Mouse (Mus musculus): ENCODE measurements around the gene Gm49373.

Gm49373 gene

GRCm38 (mm10) chr9:21104814-21105213 is 31.9 kb upstream of the Gm49373 start:
- peaks cover 66% of the 10 kb centered on the region for H3K36me3 ChIP-seq (ENCODE audit: insufficient read depth, low read length)
- peaks cover 76% of the 10 kb centered on the region for H3K4me1 ChIP-seq (replicated peaks; ENCODE audit: low read depth, low read length)
- H3K27me3 ChIP-seq (ENCODE audit: insufficient read depth, low read length) = no peaks in the 10 kb centered on the region
- H3K9me3 ChIP-seq (ENCODE audit: low read length) = no peaks in the 10 kb centered on the region
- no peak overlapping the region for H3K4me3 ChIP-seq (replicated peaks; ENCODE audit: low read length)
- TF ChIP-seq CTCF (conservative IDR thresholded peaks at IDR 0.05; ENCODE audit: low read length) = no peak
- no peak for TF ChIP-seq NANOG (IDR thresholded peaks at IDR 0.05; ENCODE audit: borderline replicate concordance, low read length)
- no peak for TF ChIP-seq POU5F1 (IDR thresholded peaks at IDR 0.05; ENCODE audit: borderline replicate concordance, low read length)

DNA sequence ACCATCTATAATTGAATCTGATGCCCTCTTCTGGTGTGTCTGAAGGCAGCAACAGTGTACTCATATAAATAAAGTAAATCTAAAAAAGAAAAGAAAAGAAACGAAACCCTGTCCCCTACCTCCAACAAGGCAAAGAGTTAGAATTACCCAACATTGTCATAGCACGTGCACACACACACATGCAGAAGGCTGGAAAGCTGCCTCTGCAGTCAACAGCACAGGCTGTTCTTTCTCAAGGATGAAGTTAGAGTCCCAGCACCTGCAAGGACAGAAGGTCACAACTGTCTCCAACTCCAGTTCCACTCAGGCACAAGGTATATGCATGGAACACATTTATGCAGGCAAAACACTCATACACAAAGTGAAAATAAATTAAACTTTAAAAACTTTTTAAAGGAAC is 29.2 kb upstream of the Gm49373 start:
- H3K36me3 ChIP-seq (ENCODE audit: insufficient read depth, low read length) = peaks cover 52% of the 10 kb centered on the region
- H3K4me3 ChIP-seq (replicated peaks; ENCODE audit: low read length) = no peak overlapping the region
- H3K9me3 ChIP-seq (ENCODE audit: low read length) = no peaks in the 10 kb centered on the region
- no peak for TF ChIP-seq POU5F1 (IDR thresholded peaks at IDR 0.05; ENCODE audit: borderline replicate concordance, low read length)
- no peak for TF ChIP-seq NANOG (IDR thresholded peaks at IDR 0.05; ENCODE audit: borderline replicate concordance, low read length)
- no peak for TF ChIP-seq CTCF (conservative IDR thresholded peaks at IDR 0.05; ENCODE audit: low read length)
- H3K4me1 ChIP-seq (replicated peaks; ENCODE audit: low read depth, low read length) = peaks cover 73% of the 10 kb centered on the region
- no peaks in the 10 kb centered on the region for H3K27me3 ChIP-seq (ENCODE audit: insufficient read depth, low read length)

- H3K4me3 ChIP-seq (replicated peaks; ENCODE audit: low read length) = 0 out of 2 replicates have a peak overlapping the region, but pooled peaks have one; percentile 30
- no peak for TF ChIP-seq NANOG (IDR thresholded peaks at IDR 0.05; ENCODE audit: borderline replicate concordance, low read length)
- H3K27me3 ChIP-seq (ENCODE audit: insufficient read depth, low read length) = no peaks in the 10 kb centered on the region
- H3K9me3 ChIP-seq (ENCODE audit: low read length) = no peaks in the 10 kb centered on the region
- H3K4me1 ChIP-seq (replicated peaks; ENCODE audit: low read depth, low read length) = peaks cover 77% of the 10 kb centered on the region
- peaks cover 44% of the 10 kb centered on the region for H3K36me3 ChIP-seq (ENCODE audit: insufficient read depth, low read length)
Observed at GRCm38 (mm10) chr9:21100447-21101161, 27.7 kb upstream of the Gm49373 start.

DNA sequence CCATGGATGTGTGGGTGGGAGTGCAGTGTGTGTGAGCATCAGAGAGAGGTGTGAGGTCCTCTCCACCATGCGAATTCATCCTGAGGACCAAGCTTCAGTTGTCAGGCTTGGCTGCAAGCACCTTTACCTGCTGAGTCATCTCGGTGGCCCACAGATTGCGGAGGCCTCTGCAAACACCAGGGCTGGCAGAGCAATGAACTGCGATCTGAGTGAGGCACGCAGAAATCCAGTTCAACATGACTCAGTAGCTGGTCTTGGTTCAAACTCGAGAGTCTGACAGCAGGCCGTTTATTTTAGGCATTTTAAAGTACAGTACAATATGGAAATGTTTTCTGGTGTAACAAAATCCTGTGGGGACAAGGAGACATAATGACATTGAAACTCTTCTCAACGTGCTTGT is 24.9 kb upstream of the Gm49373 start:
- peaks cover 75% of the 10 kb centered on the region for H3K4me1 ChIP-seq (replicated peaks; ENCODE audit: low read depth, low read length)
- peaks cover 45% of the 10 kb centered on the region for H3K36me3 ChIP-seq (ENCODE audit: insufficient read depth, low read length)
- TF ChIP-seq POU5F1 (IDR thresholded peaks at IDR 0.05; ENCODE audit: borderline replicate concordance, low read length) = no peak
- H3K4me3 ChIP-seq (replicated peaks; ENCODE audit: low read length) = no peak overlapping the region
- no peaks in the 10 kb centered on the region for H3K9me3 ChIP-seq (ENCODE audit: low read length)
- H3K27me3 ChIP-seq (ENCODE audit: insufficient read depth, low read length) = no peaks in the 10 kb centered on the region

DNA sequence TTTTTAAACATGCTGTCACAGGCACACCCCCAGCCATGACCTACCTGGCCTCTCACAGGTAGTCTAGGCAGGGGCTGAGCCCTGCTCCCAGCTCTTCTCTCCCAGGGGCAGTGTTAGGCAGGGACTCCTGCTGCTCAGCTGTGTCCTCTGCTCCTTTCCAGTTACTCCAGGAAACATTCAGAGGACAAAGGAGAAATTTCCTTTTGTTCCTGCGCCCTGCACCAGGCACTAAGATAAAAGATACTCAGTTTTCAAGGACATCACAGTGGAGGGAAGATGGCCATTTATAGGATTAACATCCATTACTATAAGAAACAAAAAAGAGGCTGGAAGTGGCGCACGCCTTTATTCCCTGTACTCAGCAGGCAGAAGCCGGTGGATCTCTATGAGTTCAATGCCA is 23.1 kb upstream of the Gm49373 start:
- Histone ChIP-seq H3K4me3 (replicated peaks; ENCODE audit: low read length) (no peak overlapping the region), H3K36me3 (ENCODE audit: insufficient read depth, low read length) (peaks cover 33% of the 10 kb centered on the region), H3K27me3 (ENCODE audit: insufficient read depth, low read length) (no peaks in the 10 kb centered on the region), H3K4me1 (replicated peaks; ENCODE audit: low read depth, low read length) (peaks cover 71% of the 10 kb centered on the region), H3K9me3 (ENCODE audit: low read length) (no peaks in the 10 kb centered on the region)
- TF ChIP-seq CTCF (conservative IDR thresholded peaks at IDR 0.05; ENCODE audit: low read length) = no peak
- peak; percentile 88 for TF ChIP-seq NANOG (IDR thresholded peaks at IDR 0.05; ENCODE audit: borderline replicate concordance, low read length)
- TF ChIP-seq POU5F1 (IDR thresholded peaks at IDR 0.05; ENCODE audit: borderline replicate concordance, low read length) = no peak

- no peak overlapping the region for H3K4me3 ChIP-seq (replicated peaks; ENCODE audit: low read length)
- TF ChIP-seq CTCF (conservative IDR thresholded peaks at IDR 0.05; ENCODE audit: low read length) (no peak), POU5F1 (IDR thresholded peaks at IDR 0.05; ENCODE audit: borderline replicate concordance, low read length) (no peak), NANOG (IDR thresholded peaks at IDR 0.05; ENCODE audit: borderline replicate concordance, low read length) (no peak)
- no peaks in the 10 kb centered on the region for H3K27me3 ChIP-seq (ENCODE audit: insufficient read depth, low read length)
- H3K4me1 ChIP-seq (replicated peaks; ENCODE audit: low read depth, low read length) = peaks cover 72% of the 10 kb centered on the region
- H3K36me3 ChIP-seq (ENCODE audit: insufficient read depth, low read length) = peaks cover 52% of the 10 kb centered on the region
- no peaks in the 10 kb centered on the region for H3K9me3 ChIP-seq (ENCODE audit: low read length)
Observed at GRCm38 (mm10) chr9:21093423-21093822, 20.5 kb upstream of the Gm49373 start.

DNA sequence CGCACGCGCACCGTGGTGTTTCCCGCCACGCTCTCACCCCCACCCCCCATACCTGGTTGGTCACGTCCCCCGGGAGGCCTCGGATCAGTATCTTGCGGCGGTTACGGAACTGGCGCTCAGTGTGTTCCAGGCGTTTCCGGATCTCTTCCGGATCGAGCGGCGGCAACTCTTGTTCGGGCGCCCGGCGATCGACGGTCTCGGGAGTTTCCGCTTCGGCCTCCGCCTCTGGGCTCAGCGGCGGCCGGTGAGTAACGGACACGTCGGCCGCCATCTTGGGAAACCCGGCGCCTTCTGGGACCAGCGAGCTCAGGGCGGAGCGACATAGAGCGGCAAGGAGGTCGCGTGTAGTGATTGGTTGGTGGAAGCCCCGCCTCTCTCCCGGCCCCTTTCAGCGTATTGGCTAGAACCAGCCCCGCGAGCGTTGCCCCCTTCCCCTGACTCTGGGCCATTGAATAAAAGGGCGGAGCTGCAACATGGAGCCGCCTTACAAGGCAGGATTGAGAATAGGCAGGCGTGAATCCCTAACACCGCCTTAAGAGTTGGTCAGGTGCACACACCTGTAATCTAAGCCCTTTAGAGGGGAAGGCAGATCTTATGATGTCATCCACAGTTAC is 18.9 kb upstream of the Gm49373 start, which contains the start of the genes Gm38431 and Raver1:
Gene Gm38431, minus strand, starts transcription at position 291 of the 614 bp plus-strand sequence.
Gene Raver1, minus strand, starts transcription at position 302 of the 614 bp plus-strand sequence.
- no peaks in the 10 kb centered on the region for H3K27me3 ChIP-seq (ENCODE audit: insufficient read depth, low read length)
- H3K4me1 ChIP-seq (replicated peaks; ENCODE audit: low read depth, low read length) = peaks cover 76% of the 10 kb centered on the region
- H3K36me3 ChIP-seq (ENCODE audit: insufficient read depth, low read length) = peaks cover 68% of the 10 kb centered on the region
- TF ChIP-seq CTCF (conservative IDR thresholded peaks at IDR 0.05; ENCODE audit: low read length) = no peak
- no peak for TF ChIP-seq POU5F1 (IDR thresholded peaks at IDR 0.05; ENCODE audit: borderline replicate concordance, low read length)
- no peak for TF ChIP-seq NANOG (IDR thresholded peaks at IDR 0.05; ENCODE audit: borderline replicate concordance, low read length)
- H3K9me3 ChIP-seq (ENCODE audit: low read length) = no peaks in the 10 kb centered on the region
- H3K4me3 ChIP-seq (replicated peaks; ENCODE audit: low read length) = peak within 1 kb of the TSS; percentile 90

DNA sequence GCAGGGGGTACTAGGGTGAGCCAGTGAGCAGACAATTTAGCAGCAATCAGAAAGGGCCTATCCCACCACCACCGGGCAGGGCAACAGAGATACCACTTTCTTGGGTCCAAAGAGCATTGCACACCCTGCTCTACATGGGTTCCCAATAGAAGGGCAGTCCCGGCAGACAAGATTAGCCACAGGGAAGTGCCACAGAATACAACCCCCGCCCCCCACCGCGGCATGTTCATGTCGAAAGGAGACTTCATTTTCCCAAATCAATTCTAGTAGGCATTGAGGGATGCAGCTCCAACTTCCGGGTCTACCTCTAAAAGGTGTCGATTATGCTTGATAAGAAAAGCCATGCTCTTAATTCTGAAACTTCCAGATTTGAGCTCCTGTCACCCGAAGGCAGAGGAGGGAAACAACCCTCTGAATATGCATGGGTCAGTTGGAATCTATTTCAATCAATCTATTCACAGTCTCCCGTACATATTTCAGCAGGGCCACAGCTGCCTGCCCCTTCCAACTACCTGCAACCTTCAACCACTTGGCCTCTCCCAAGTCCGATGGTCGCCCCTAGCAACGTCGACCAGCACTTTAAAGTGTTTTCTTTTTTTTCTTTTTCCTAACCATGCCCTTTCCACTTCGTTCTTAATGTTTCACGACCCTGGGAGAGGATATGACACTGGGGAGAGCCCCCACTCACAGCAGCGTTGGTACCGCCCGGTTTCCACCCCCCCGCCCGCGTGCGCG is 18.2 kb upstream of the Gm49373 start:
- no peaks in the 10 kb centered on the region for H3K9me3 ChIP-seq (ENCODE audit: low read length)
- no peaks in the 10 kb centered on the region for H3K27me3 ChIP-seq (ENCODE audit: insufficient read depth, low read length)
- TF ChIP-seq NANOG (IDR thresholded peaks at IDR 0.05; ENCODE audit: borderline replicate concordance, low read length) (no peak), CTCF (conservative IDR thresholded peaks at IDR 0.05; ENCODE audit: low read length) (no peak), POU5F1 (IDR thresholded peaks at IDR 0.05; ENCODE audit: borderline replicate concordance, low read length) (no peak)
- H3K36me3 ChIP-seq (ENCODE audit: insufficient read depth, low read length) = peaks cover 70% of the 10 kb centered on the region
- peaks cover 76% of the 10 kb centered on the region for H3K4me1 ChIP-seq (replicated peaks; ENCODE audit: low read depth, low read length)
- H3K4me3 ChIP-seq (replicated peaks; ENCODE audit: low read length) = peak overlapping the region; percentile 90
